Mouse (Mus musculus) retina, adult 2 months (tissue): ENCODE measurements around the gene Arxes2.
"Not testable (repeated sequence)": the region's sequence is repeated elsewhere in the genome, so short reads cannot be mapped to it uniquely, and the experiment has no call there.

Experiments used
- DNase-seq: peaks from one replicate; pipeline ENCODE4 v3.0.0-alpha.2; 2012; ENCODE audit warnings: low read depth, low spot score

The Arxes2 gene

GRCm38 (mm10) chrX:135993664-135994119 is at the start of gene Arxes2:
Gene Arxes2 (plus strand): TSS chrX:135993824.
- DNase-seq = not testable (repeated sequence)

- no peak for DNase-seq
Measured at GRCm38 (mm10) chrX:135948699-135949437, 44.8 kb upstream of the Arxes2 start.

- no peak for DNase-seq
Measured at GRCm38 (mm10) chrX:135956988-135957690, 36.5 kb upstream of the Arxes2 start.

- no peak for DNase-seq
Measured at GRCm38 (mm10) chrX:135957691-135958081, 35.9 kb upstream of the Arxes2 start.

- no peak for DNase-seq
Measured at GRCm38 (mm10) chrX:135958589-135959225, 34.9 kb upstream of the Arxes2 start.

- DNase-seq = no peak
Measured at GRCm38 (mm10) chrX:135959536-135959935, 34.1 kb upstream of the Arxes2 start.

- DNase-seq = no peak
Measured at GRCm38 (mm10) chrX:135962342-135962741, 31.3 kb upstream of the Arxes2 start.

- no peak for DNase-seq
Measured at GRCm38 (mm10) chrX:135963130-135963529, 30.5 kb upstream of the Arxes2 start.

- DNase-seq = no peak
Measured at GRCm38 (mm10) chrX:135963629-135964028, 30.0 kb upstream of the Arxes2 start.

GRCm38 (mm10) chrX:135973597-135974423 is 19.8 kb upstream of the Arxes2 start:
- no peak for DNase-seq

GRCm38 (mm10) chrX:135974424-135975225 is 19.0 kb upstream of the Arxes2 start:
- no peak for DNase-seq

GRCm38 (mm10) chrX:135975226-135975552 is 18.4 kb upstream of the Arxes2 start:
- peak; percentile 43 for DNase-seq

GRCm38 (mm10) chrX:135984539-135985260 is 8.9 kb upstream of the Arxes2 start:
- no peak for DNase-seq

GRCm38 (mm10) chrX:135986267-135986666 is 7.4 kb upstream of the Arxes2 start:
- no peak for DNase-seq

- DNase-seq = no peak
Measured at GRCm38 (mm10) chrX:135990661-135991060, 3.0 kb upstream of the Arxes2 start.

- not testable (repeated sequence) for DNase-seq
Measured at GRCm38 (mm10) chrX:135993192-135993594, 431 bp upstream of the Arxes2 start.

- DNase-seq = no peak
Measured at GRCm38 (mm10) chrX:136007199-136007843, 13.7 kb downstream of the Arxes2 start.

- DNase-seq = no peak
Measured at GRCm38 (mm10) chrX:136014392-136014791, 20.8 kb downstream of the Arxes2 start.

GRCm38 (mm10) chrX:136030331-136030730 is 36.7 kb downstream of the Arxes2 start:
- DNase-seq = no peak
